ENCODE assay signal across 9 mouse cellular contexts in genomic region chr17:45958094-45958881, GRCm38 (mm10).
A peak's percentile ranks its signal among the peaks of the same experiment; 100 is the strongest.
DNase-seq lines count a peak whose midpoint lies in the region; ATAC-seq lines count a peak whose summit lies in the region.
"Had no signal": no experiment of that assay in that cellular context is flagged by ENCODE, and none has a peak within 500 bp of the region (broad histone marks: within the 10 kb centered on the region; RNA-seq: fewer than 3 reads in every experiment).

No protein-coding gene starts in this region.

- no peaks in the 10 kb centered on the region for H3K27me3 ChIP-seq in kidney, embryonic 16.5 days (ENCODE audit: insufficient read depth, low read length)
- H3K27me3 ChIP-seq in limb, embryonic 10.5 days (ENCODE audit: low read depth, poor library complexity, severe bottlenecking) = 0 out of 2 replicates have a peak, but pooled peaks cover 5% of the 10 kb centered on the region
- H3K27me3 ChIP-seq: limb, embryonic 13.5 days had no signal

- no peak overlapping the region for H3K27ac ChIP-seq in kidney, embryonic 16.5 days (ENCODE audit: low read length)
- H3K27ac ChIP-seq in brown adipose tissue, adult 24 weeks (replicated peaks; ENCODE audit: low read depth, low read length) = peak overlapping the region; percentile 78
- H3K27ac ChIP-seq in limb, embryonic 10.5 days = peak overlapping the region; percentile 46; the same call in 1 of the 2 replicates
- H3K27ac ChIP-seq: limb, embryonic 13.5 days had no signal

- no peak overlapping the region for H3K4me3 ChIP-seq in kidney, embryonic 16.5 days (ENCODE audit: low read length)
- H3K4me3 ChIP-seq in brown adipose tissue, adult 24 weeks (ENCODE audit: insufficient read depth, low read depth, low read length) = no peak overlapping the region
- H3K4me3 ChIP-seq in limb, embryonic 10.5 days = no peak overlapping the region
- H3K4me3 ChIP-seq: limb, embryonic 13.5 days had no signal

- H3K9ac ChIP-seq in kidney, embryonic 16.5 days (replicated peaks; ENCODE audit: low read length) = no peak overlapping the region; the same call in 1 of the 2 replicates
- H3K9ac ChIP-seq: limb, embryonic 13.5 days had no signal

- peak; percentile 84 for DNase-seq in kidney, adult 11 months
- DNase-seq in limb, embryonic 10.5 days (ENCODE audit: low spot score) = no peak
- DNase-seq in retina, postnatal 1 day = peak; percentile 57
- no peak for DNase-seq in frontal cortex, postnatal 10 days (ENCODE audit: low spot score in 2 of 2)
- DNase-seq in frontal cortex, postnatal 36 days (ENCODE audit: low spot score in 2 of 2) = no peak
- no peak for DNase-seq in layer of hippocampus, adult 18-20 months (ENCODE audit: low spot score in 2 of 2)

- 78% methylated on average over 7 of the region's 7 CpGs for WGBS in kidney, embryonic 16.5 days
- 82% methylated on average over 7 of the region's 7 CpGs for WGBS in limb, embryonic 10.5 days

- H3K36me3 ChIP-seq in kidney, embryonic 16.5 days (ENCODE audit: insufficient read depth, low read length) = no peaks in the 10 kb centered on the region
- H3K36me3 ChIP-seq in limb, embryonic 10.5 days = no peaks in the 10 kb centered on the region
- H3K36me3 ChIP-seq: limb, embryonic 13.5 days had no signal

- no peak for ATAC-seq in kidney, embryonic 16.5 days (ENCODE audit: low FRiP score, low TSS enrichment)

- no peaks in the 10 kb centered on the region for H3K9me3 ChIP-seq in kidney, embryonic 16.5 days (ENCODE audit: low read length)
- H3K9me3 ChIP-seq in limb, embryonic 10.5 days (replicated peaks) = no peaks in the 10 kb centered on the region
- H3K9me3 ChIP-seq: limb, embryonic 13.5 days had no signal

- no peak overlapping the region for H3K4me2 ChIP-seq in kidney, embryonic 16.5 days (replicated peaks; ENCODE audit: low read depth, low read length)
- H3K4me2 ChIP-seq: limb, embryonic 13.5 days had no signal

- peaks cover 2% of the 10 kb centered on the region for H3K4me1 ChIP-seq in kidney, embryonic 16.5 days (ENCODE audit: insufficient read depth, low read length)
- H3K4me1 ChIP-seq in brown adipose tissue, adult 24 weeks (ENCODE audit: control insufficient read depth, insufficient read depth, insufficient read length, low read length) = no peaks in the 10 kb centered on the region
- H3K4me1 ChIP-seq in limb, embryonic 10.5 days = peaks cover 42% of the 10 kb centered on the region

Comparison
In these comparisons a context has a peak if more than half of its experiments do, and no peak if none do; other contexts are left out.
1. DNase-seq: peak in kidney, adult 11 months (single experiment) and retina, postnatal 1 day (single experiment); none in limb, embryonic 10.5 days (single experiment), frontal cortex, postnatal 10 days (0 of 2), frontal cortex, postnatal 36 days (0 of 2) and layer of hippocampus, adult 18-20 months (0 of 2).